Mouse (Mus musculus) limb, embryonic 11.5 days (tissue): ENCODE data around the gene Dph3. TPM values are rescaled to one million over a fixed set of nuclear protein-coding genes. Genes with fewer than 3 reads are reported as not detected.

Experiments used
- ATAC-seq: fragments of 200-750 bp; cut with Nextera tagmentation; 2 replicates; pipeline ENCODE4 v1.8.0; 2017; ENCODE audit warnings: low read depth; ENCODE audit not compliant: insufficient number of reproducible peaks, low FRiP score, low TSS enrichment
- DNase-seq: peaks from one replicate; pipeline ENCODE4 v3.0.0-alpha.2; 2015; ENCODE audit warnings: low spot score
- H3K27ac ChIP-seq: fragments of 300-500 bp; sonication (generic); replicated peaks from 2 replicates; pipeline ENCODE4 v1.5.1; 2014; ENCODE audit warnings: low read depth, mild to moderate bottlenecking, low read length
- H3K27me3 ChIP-seq: fragments of 300-500 bp; sonication (generic); 2 replicates; pipeline ENCODE4 v1.6.1; 2014; ENCODE audit warnings: mild to moderate bottlenecking, low read length, mixed read lengths; ENCODE audit not compliant: control insufficient read depth, insufficient read depth
- H3K36me3 ChIP-seq: fragments of 300-500 bp; sonication (generic); 2 replicates; pipeline ENCODE4 v1.6.1; 2014; ENCODE audit warnings: mild to moderate bottlenecking, low read length, moderate library complexity, mixed read lengths; ENCODE audit not compliant: control insufficient read depth, insufficient read depth
- H3K4me1 ChIP-seq: fragments of 300-500 bp; sonication (generic); 2 replicates; pipeline ENCODE4 v1.6.1; 2014; ENCODE audit warnings: low read length, mixed read lengths; ENCODE audit not compliant: control insufficient read depth, insufficient read depth
- H3K4me2 ChIP-seq: fragments of 300-500 bp; sonication (generic); 2 replicates; pipeline ENCODE4 v1.6.1; 2014; ENCODE audit warnings: low read depth, mild to moderate bottlenecking, moderate library complexity; ENCODE audit not compliant: severe bottlenecking
- H3K4me3 ChIP-seq: fragments of 300-500 bp; sonication (generic); 2 replicates; pipeline ENCODE4 v1.5.1; 2014; ENCODE audit warnings: low read depth, low read length
- H3K9ac ChIP-seq: fragments of 300-500 bp; sonication (generic); 2 replicates; pipeline ENCODE4 v1.6.1; 2014; ENCODE audit warnings: mild to moderate bottlenecking, low read length
- H3K9me3 ChIP-seq: fragments of 300-500 bp; sonication (generic); 2 replicates; pipeline ENCODE4 v1.6.1; 2016; ENCODE audit warnings: low read length; ENCODE audit not compliant: control insufficient read depth
- WGBS: fragments of 180-500 bp; shearing (Covaris S2); extraction: QIAGEN DNeasy Blood & Tissue Kit; methylation state at CpG from one replicate; pipeline ENCODE4 v1.1.7; 2014; 5-methylcytosine and 5-hydroxymethylcytosine counted together
- polyA plus RNA-seq: library from polyadenylated mRNA; unstranded; fragments of >200 nt; fragmentation: Nextera tagmentation; extraction: Ambion mirVana; gene quantifications from 2 replicates; pipeline ENCODE4 v1.2.1, GENCODE M21; 2014

Gene Dph3
- polyA plus RNA-seq, 1 experiment from 2014 or later, result 86.9 TPM

- H3K9ac ChIP-seq, result no peak overlapping the region
- WGBS, result 89% methylated on average over 10 of the region's 10 CpGs
- H3K27me3 ChIP-seq, result no peaks in the 10 kb centered on the region
- H3K9me3 ChIP-seq, result no peaks in the 10 kb centered on the region
- no peaks in the 10 kb centered on the region for H3K4me1 ChIP-seq
- H3K27ac ChIP-seq, result no peak overlapping the region
- H3K4me3 ChIP-seq, result no peak overlapping the region
- DNase-seq (no peak), ATAC-seq (no peak)
- H3K4me2 ChIP-seq, result no peak overlapping the region
- peaks cover 9% of the 10 kb centered on the region for H3K36me3 ChIP-seq
Measured at GRCm38 (mm10) chr14:32081026-32081425, 4.5 kb downstream of the Dph3 start.

- Histone ChIP-seq H3K9ac (no peak overlapping the region), H3K36me3 (peaks cover 6% of the 10 kb centered on the region), H3K27me3 (no peaks in the 10 kb centered on the region), H3K27ac (no peak overlapping the region), H3K4me2 (no peak overlapping the region), H3K9me3 (no peaks in the 10 kb centered on the region), H3K4me3 (no peak overlapping the region), H3K4me1 (0 out of 2 replicates have a peak, but pooled peaks cover 2% of the 10 kb centered on the region)
- peak; percentile 88 for DNase-seq
- no peak for ATAC-seq
- WGBS, result 46% methylated on average over 8 of the region's 8 CpGs
Measured at GRCm38 (mm10) chr14:32076896-32077575, 8.5 kb downstream of the Dph3 start.

- Histone ChIP-seq H3K4me2 (no peak overlapping the region), H3K36me3 (no peaks in the 10 kb centered on the region), H3K27ac (no peak overlapping the region), H3K9me3 (no peaks in the 10 kb centered on the region), H3K9ac (peak overlapping the region; percentile 17; the same call in 1 of the 2 replicates), H3K4me1 (0 out of 2 replicates have a peak, but pooled peaks cover 2% of the 10 kb centered on the region), H3K27me3 (no peaks in the 10 kb centered on the region), H3K4me3 (no peak overlapping the region)
- DNase-seq (no peak), ATAC-seq (no peak)
- 53% methylated on average over 7 of the region's 7 CpGs for WGBS
Measured at GRCm38 (mm10) chr14:32073901-32074300, 11.6 kb downstream of the Dph3 start.

DNA sequence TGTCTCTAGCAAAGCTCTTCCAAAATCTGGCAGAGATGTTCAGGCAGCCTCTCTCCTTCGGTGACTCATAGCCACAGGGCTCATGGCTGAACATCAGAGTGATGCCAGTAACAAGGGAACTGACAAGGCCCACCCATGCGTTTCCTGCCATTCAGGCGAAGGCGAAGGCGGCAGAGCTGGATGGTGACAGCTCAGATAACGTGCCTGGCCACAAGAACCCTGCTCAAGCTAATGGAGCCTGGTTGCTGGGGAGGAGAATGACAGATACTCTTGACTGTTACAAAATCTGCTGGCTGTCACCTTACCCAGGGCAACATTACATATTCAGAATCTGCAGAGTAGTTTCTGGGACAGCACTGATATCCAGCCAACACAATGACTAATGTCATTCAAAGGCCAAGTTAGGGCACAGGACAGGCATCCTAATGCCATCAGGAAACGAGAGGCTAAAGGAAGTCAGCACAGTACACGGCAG lies 12.3 kb downstream of the Dph3 start:
- Histone ChIP-seq H3K4me2 (no peak overlapping the region), H3K4me1 (0 out of 2 replicates have a peak, but pooled peaks cover 2% of the 10 kb centered on the region), H3K9me3 (no peaks in the 10 kb centered on the region), H3K36me3 (no peaks in the 10 kb centered on the region), H3K9ac (no peak overlapping the region), H3K27me3 (no peaks in the 10 kb centered on the region), H3K4me3 (no peak overlapping the region), H3K27ac (no peak overlapping the region)
- ATAC-seq, result no peak
- DNase-seq, result no peak
- 66% methylated on average over 8 of the region's 8 CpGs for WGBS

DNA sequence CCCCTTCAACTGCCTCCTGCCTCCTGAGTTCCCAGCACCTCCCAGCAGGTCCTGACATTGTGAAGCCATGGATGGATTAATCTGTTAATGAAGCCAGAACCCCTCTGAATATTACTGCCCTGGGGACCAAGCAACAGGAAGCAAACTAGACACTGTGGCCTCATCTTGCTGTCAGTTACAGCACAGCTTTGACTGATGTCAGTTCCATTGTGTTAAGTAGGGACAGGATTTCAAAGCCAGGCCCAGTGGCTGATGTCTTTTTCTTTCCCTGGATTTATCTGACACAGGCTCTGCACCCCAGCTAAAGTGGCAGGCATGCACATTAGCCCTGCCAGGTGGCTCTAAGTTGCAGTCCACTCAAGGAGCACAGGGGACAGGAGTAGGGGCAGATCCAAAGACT lies 12.7 kb downstream of the Dph3 start:
- Histone ChIP-seq H3K4me2 (no peak overlapping the region), H3K27me3 (no peaks in the 10 kb centered on the region), H3K9ac (no peak overlapping the region), H3K9me3 (no peaks in the 10 kb centered on the region), H3K4me1 (0 out of 2 replicates have a peak, but pooled peaks cover 2% of the 10 kb centered on the region), H3K36me3 (no peaks in the 10 kb centered on the region), H3K4me3 (no peak overlapping the region), H3K27ac (no peak overlapping the region)
- DNase-seq (no peak), ATAC-seq (no peak)

DNA sequence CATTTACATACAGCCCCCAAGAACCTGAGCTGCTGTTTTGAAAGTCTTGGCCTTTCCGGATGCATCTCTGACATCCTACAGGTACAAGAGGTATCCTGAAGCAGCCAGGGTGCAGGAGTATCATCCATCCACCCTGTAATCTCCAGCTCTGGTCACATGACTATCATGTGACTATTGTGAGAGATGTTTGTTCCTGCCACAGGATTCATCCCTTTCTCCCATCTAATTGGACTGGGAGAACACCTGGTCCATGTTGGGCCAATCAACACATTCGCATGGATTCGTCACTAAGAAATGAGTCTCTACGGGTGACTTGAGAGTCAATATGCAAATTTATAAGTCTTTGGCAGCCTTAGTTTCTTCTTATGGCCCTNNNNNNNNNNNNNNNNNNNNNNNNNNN lies 24.1 kb downstream of the Dph3 start:
- 80% methylated on average over 4 of the region's 4 CpGs for WGBS
- Histone ChIP-seq H3K4me3 (no peak overlapping the region), H3K9ac (no peak overlapping the region), H3K27ac (no peak overlapping the region), H3K4me2 (no peak overlapping the region), H3K4me1 (no peaks in the 10 kb centered on the region), H3K9me3 (no peaks in the 10 kb centered on the region), H3K27me3 (no peaks in the 10 kb centered on the region), H3K36me3 (no peaks in the 10 kb centered on the region)
- ATAC-seq (no peak), DNase-seq (no peak)

- WGBS, result 86% methylated on average over 4 of the region's 4 CpGs
- no peak for DNase-seq
- no peaks in the 10 kb centered on the region for H3K4me1 ChIP-seq
- ATAC-seq, result no peak
- no peaks in the 10 kb centered on the region for H3K27me3 ChIP-seq
- H3K4me2 ChIP-seq, result no peak overlapping the region
- H3K9me3 ChIP-seq, result no peaks in the 10 kb centered on the region
- H3K4me3 ChIP-seq, result no peak overlapping the region
- H3K9ac ChIP-seq, result no peak overlapping the region
- H3K36me3 ChIP-seq, result no peaks in the 10 kb centered on the region
- no peak overlapping the region for H3K27ac ChIP-seq
Measured at GRCm38 (mm10) chr14:32057664-32058063, 27.9 kb downstream of the Dph3 start.

DNA sequence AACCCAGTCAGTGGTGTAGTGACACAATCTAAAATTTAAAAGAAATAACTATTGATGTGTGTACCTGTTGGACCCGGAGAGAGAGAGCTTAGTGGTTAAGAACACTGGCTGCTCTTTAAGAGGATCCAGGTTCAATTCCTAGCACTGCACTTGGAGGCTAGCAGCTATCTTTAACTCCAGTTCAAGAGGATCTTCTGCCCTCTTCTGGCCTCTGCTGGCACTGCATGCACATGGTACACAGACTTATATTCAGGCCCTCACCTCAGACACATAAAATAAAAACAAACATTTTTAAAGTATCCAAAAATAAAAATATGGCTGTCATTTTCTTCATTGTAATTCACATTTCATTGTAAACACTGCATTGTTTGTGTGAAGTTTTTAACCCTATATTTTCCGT lies 28.9 kb downstream of the Dph3 start:
- Histone ChIP-seq H3K9me3 (no peaks in the 10 kb centered on the region), H3K4me3 (no peak overlapping the region), H3K27ac (no peak overlapping the region), H3K4me1 (no peaks in the 10 kb centered on the region), H3K4me2 (no peak overlapping the region), H3K9ac (no peak overlapping the region), H3K27me3 (no peaks in the 10 kb centered on the region), H3K36me3 (no peaks in the 10 kb centered on the region)
- no peak for ATAC-seq
- peak; percentile 39 for DNase-seq
- WGBS, result 87% methylated on average over 2 of the region's 2 CpGs

DNA sequence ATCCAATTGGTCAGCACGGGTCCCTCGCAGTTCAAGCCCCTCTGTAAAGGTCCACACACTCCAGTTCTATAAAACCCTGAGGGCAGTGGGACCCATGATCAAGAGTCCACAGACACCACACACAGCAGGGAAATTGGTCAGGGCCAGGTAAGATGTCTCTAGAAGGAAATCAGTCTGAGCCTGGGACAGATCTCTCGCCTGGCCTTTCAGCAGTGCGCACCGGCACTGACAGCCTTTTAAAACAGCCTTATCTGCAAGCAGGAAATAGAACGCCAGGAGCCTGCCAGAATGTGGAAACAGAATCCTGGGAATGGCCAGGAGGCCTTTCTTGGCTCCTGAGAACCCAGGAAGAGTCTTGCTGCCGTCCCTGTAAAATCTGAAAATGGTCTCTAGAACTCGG lies 29.7 kb downstream of the Dph3 start:
- no peak overlapping the region for H3K27ac ChIP-seq

More for the DNA sequence above, 29.7 kb downstream of the Dph3 start:
- ATAC-seq, result no peak
- WGBS, result 70% methylated on average over 8 of the region's 8 CpGs
- Histone ChIP-seq H3K9ac (no peak overlapping the region), H3K4me3 (no peak overlapping the region), H3K36me3 (no peaks in the 10 kb centered on the region), H3K4me1 (no peaks in the 10 kb centered on the region), H3K9me3 (no peaks in the 10 kb centered on the region), H3K27me3 (no peaks in the 10 kb centered on the region), H3K4me2 (no peak overlapping the region)
- DNase-seq, result no peak
